9 mouse cellular contexts compared by ENCODE assay signal in genomic region chr1:37512109-37512640, GRCm38 (mm10). TPM values are rescaled to one million over a fixed set of nuclear protein-coding genes. Genes with fewer than 3 reads are reported as not detected.
DNase-seq lines count a peak whose midpoint lies in the region; ATAC-seq and TF ChIP-seq lines count a peak whose summit lies in the region.
"Had no signal": no experiment of that assay in that cellular context is flagged by ENCODE, and none has a peak within 500 bp of the region (broad histone marks: within the 10 kb centered on the region; RNA-seq: fewer than 3 reads in every experiment).

No protein-coding gene starts in this region.

- 0 out of 2 replicates have a peak overlapping the region, but pooled peaks have one; percentile 10 for H3K4me2 ChIP-seq in embryonic facial prominence, embryonic 14.5 days (ENCODE audit: low read depth, low read length)
- H3K4me2 ChIP-seq in limb, embryonic 13.5 days (replicated peaks): peak overlapping the region; percentile 28; the same call in 1 of the 2 replicates
- peak overlapping the region; percentile 16; the same call in 1 of the 2 replicates for H3K4me2 ChIP-seq in stomach, embryonic 16.5 days (ENCODE audit: low read depth, low read length)

- peak overlapping the region; percentile 36; the same call in 1 of the 2 replicates for H3K27ac ChIP-seq in layer of hippocampus, adult 2 months
- H3K27ac ChIP-seq in embryonic facial prominence, embryonic 14.5 days (replicated peaks; ENCODE audit: low read depth, low read length): peak overlapping the region; percentile 77
- H3K27ac ChIP-seq in limb, embryonic 13.5 days: peak overlapping the region; percentile 87
- H3K27ac ChIP-seq in stomach, embryonic 16.5 days (ENCODE audit: low read length): peak overlapping the region; percentile 87

- H3K4me3 ChIP-seq in layer of hippocampus, adult 2 months: no peak overlapping the region
- no peak overlapping the region for H3K4me3 ChIP-seq in embryonic facial prominence, embryonic 14.5 days (ENCODE audit: low read depth, low read length)
- H3K4me3 ChIP-seq in limb, embryonic 13.5 days: no peak overlapping the region
- H3K4me3 ChIP-seq in stomach, embryonic 16.5 days (replicated peaks; ENCODE audit: low read length): no peak overlapping the region

- intact Hi-C loops in heart, postnatal 14 days (cut with DNase I): no loop called here

- peaks cover 5% of the 10 kb centered on the region; the same call in 1 of the 2 replicates for H3K9me3 ChIP-seq in embryonic facial prominence, embryonic 14.5 days (ENCODE audit: control insufficient read depth, low read length)
- H3K9me3 ChIP-seq in limb, embryonic 13.5 days: 0 out of 2 replicates have a peak, but pooled peaks cover 5% of the 10 kb centered on the region
- H3K9me3 ChIP-seq in stomach, embryonic 16.5 days (replicated peaks; ENCODE audit: control insufficient read depth, low read length): no peaks in the 10 kb centered on the region

- no peaks in the 10 kb centered on the region for H3K36me3 ChIP-seq in embryonic facial prominence, embryonic 14.5 days (ENCODE audit: control insufficient read depth, insufficient read depth, low read length)
- H3K36me3 ChIP-seq in limb, embryonic 13.5 days: no peaks in the 10 kb centered on the region
- H3K36me3 ChIP-seq in stomach, embryonic 16.5 days (ENCODE audit: control insufficient read depth, insufficient read depth, low read length): no peaks in the 10 kb centered on the region

- no peak for TF ChIP-seq CTCF in layer of hippocampus, adult 2 months (conservative IDR thresholded peaks at IDR 0.05)

- no peak overlapping the region for H3K9ac ChIP-seq in embryonic facial prominence, embryonic 14.5 days (ENCODE audit: low read depth, low read length)
- H3K9ac ChIP-seq in limb, embryonic 13.5 days: no peak overlapping the region
- no peak overlapping the region for H3K9ac ChIP-seq in stomach, embryonic 16.5 days (ENCODE audit: low read length)

- no peak for DNase-seq in layer of hippocampus, adult 2 months (ENCODE audit: low spot score in 2 of 2)
- no peak for DNase-seq in layer of hippocampus, adult 9-10 months (ENCODE audit: low spot score)
- DNase-seq in embryonic facial prominence, embryonic 14.5 days (ENCODE audit: low spot score): peak; percentile 89
- peak; percentile 70 to 72 for DNase-seq in heart, postnatal 14 days
- no peak for DNase-seq in right cerebral cortex, postnatal 36 days (ENCODE audit: low spot score in 2 of 2)

- H3K4me1 ChIP-seq in embryonic facial prominence, embryonic 14.5 days (ENCODE audit: control insufficient read depth, insufficient read depth, low read length): peaks cover 20% of the 10 kb centered on the region
- peaks cover 23% of the 10 kb centered on the region for H3K4me1 ChIP-seq in limb, embryonic 13.5 days
- peaks cover 18% of the 10 kb centered on the region for H3K4me1 ChIP-seq in stomach, embryonic 16.5 days (ENCODE audit: control insufficient read depth, insufficient read depth, low read length)

- WGBS in embryonic facial prominence, embryonic 14.5 days: 19% methylated on average over 5 of the region's 5 CpGs
- WGBS in limb, embryonic 13.5 days: 29% methylated on average over 5 of the region's 5 CpGs
- 24% methylated on average over 5 of the region's 5 CpGs for WGBS in stomach, embryonic 16.5 days

- H3K27me3 ChIP-seq in embryonic facial prominence, embryonic 14.5 days (replicated peaks; ENCODE audit: control insufficient read depth, insufficient read depth, low read length): no peaks in the 10 kb centered on the region
- no peaks in the 10 kb centered on the region for H3K27me3 ChIP-seq in limb, embryonic 13.5 days
- no peaks in the 10 kb centered on the region for H3K27me3 ChIP-seq in stomach, embryonic 16.5 days (ENCODE audit: control insufficient read depth, insufficient read depth, low read length)
- H3K27me3 ChIP-seq: CH12.LX had no signal

- ATAC-seq in embryonic facial prominence, embryonic 14.5 days (ENCODE audit: low read depth): peak; percentile 77
- ATAC-seq in limb, embryonic 13.5 days (ENCODE audit: low FRiP score, low read depth): peak; percentile 42; the same call in 1 of the 2 replicates
- peak; percentile 54; the same call in 1 of the 2 replicates for ATAC-seq in stomach, embryonic 16.5 days (ENCODE audit: insufficient read depth, low FRiP score)
- ATAC-seq in inflammation-experienced regulatory T-cells, adult 6 months: no peak

RNA-seq across cellular contexts. Expression of gene Mgat4a, which starts 28.6 kb away (rescaled TPM):
- 10 to 100 TPM; 30.4 to 32.7 TPM for total RNA-seq in layer of hippocampus, adult 2 months (2021)
- 8.4 and 8.9 TPM in 2 replicates for polyA plus RNA-seq in embryonic facial prominence, embryonic 14.5 days (2014; fragmentation: Nextera tagmentation; extraction: Ambion mirVana)
- 10 to 100 TPM; 16.2 to 16.9 TPM for total RNA-seq in heart, postnatal 14 days (2021)
- polyA plus RNA-seq in limb, embryonic 13.5 days (2015; fragmentation: Nextera tagmentation; extraction: Ambion mirVana): 4.4 and 5.7 TPM in 2 replicates
- polyA plus RNA-seq in stomach, embryonic 16.5 days (2015; fragmentation: Nextera tagmentation; extraction: Ambion mirVana): 20.3 and 27.1 TPM in 2 replicates
- 10 to 100 TPM in 1 of 3 experiments, 1 to 10 TPM in 2; 4.4 to 13.2 (median 9.5) TPM for polyA plus RNA-seq in inflammation-experienced regulatory T-cells, adult 6 months (2017; shearing (Covaris generic))

Comparison
In these comparisons a context has a peak if more than half of its experiments do, and no peak if none do; other contexts are left out.
1. DNase-seq: peak in embryonic facial prominence, embryonic 14.5 days (single experiment) and heart, postnatal 14 days (2 of 2); none in layer of hippocampus, adult 2 months (0 of 2), layer of hippocampus, adult 9-10 months (single experiment) and right cerebral cortex, postnatal 36 days (0 of 2).
2. H3K27ac ChIP-seq: peak in every context shown above with its lines; median percentile 87 in limb, embryonic 13.5 days; 87 in stomach, embryonic 16.5 days; 77 in embryonic facial prominence, embryonic 14.5 days; 36 in layer of hippocampus, adult 2 months.
3. Peak in every context shown above with its lines, with median percentiles within 50 percentile points of each other: H3K4me2 ChIP-seq.